Mouse (Mus musculus) cerebellum, postnatal 10 days (tissue): ENCODE results near the gene Dusp1.
A peak's percentile ranks its signal among the peaks of the same experiment; 100 is the strongest.

Experiments
- DNase-seq, 2 experiments: peaks; one replicate each; pipeline ENCODE4 v3.0.0; 2021; ENCODE audit warnings: mixed read lengths in 2 of 2

Gene Dusp1

DNA sequence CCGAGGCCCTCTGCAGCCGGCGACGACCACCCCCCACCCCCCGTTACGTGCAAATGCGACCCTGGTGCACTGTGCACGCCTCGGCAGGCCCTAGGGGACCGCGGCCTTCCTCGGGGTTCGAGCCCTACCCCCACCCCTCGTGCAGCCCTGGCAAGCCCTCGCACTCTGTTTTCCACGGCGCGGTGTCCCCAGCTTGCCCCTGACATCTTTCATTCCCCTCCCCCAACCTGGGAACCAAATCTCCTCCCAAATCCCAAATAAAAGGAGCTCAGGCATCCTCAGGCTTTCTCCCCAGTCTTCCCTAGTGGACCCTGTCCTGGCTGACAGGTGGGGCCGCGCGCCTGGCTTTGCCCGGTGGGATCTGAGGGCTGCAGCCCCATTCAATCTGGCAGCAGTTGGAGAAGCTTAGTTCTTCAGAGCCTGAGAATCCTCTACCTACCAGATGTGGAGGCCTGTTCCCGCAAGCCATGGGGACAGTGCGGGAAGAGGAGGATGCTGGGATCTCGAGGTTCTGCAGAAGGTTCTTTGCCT, at the start of gene Dusp1:
Dusp1 (minus strand) TSS at position 478 of the 531 bp plus-strand sequence.
- DNase-seq = peak in 1 of 2 experiments; percentile 75

DNA sequence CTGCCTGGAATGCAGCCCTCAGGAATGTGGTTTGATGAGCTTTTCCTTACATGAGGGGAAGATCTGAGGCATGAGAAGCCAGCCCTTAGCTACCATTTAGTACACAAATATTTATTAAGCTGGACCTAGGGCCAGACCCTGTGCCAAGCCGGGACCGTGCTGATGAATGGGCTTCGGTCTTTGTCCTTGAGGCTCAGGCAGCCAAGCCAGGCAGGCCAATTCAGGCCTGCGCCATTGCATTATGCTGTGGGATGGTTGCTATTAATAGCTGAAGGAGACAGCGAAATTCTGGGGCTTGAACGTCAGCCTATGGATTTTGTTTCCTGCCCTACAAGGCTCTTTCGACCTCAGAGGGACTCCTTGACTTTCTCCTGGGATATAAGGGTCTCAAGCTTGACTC, 49.4 kb upstream of the Dusp1 start:
- DNase-seq = peak in 1 of 2 experiments; percentile 47

DNA sequence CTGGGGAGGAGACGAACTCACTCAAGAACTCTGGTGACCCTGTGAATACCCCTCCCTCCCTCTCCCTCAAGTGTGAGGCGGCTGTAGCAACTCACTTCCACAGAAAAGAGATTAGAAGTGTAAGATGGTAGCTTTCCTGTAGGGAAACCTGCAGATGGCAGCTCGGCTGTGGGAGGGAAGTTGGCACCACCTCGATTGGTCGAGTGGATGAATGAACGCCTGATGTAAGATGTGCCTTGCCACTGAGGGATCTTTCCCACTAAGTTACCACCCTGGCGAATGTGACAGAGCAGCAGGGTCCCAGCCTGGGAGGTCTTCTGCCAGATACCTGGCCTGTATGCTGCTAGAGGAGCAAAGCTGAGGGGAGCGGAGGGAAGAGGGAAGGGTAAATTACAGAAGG, 47.9 kb upstream of the Dusp1 start:
- DNase-seq = peak; percentile 52 to 58

- no peak for DNase-seq
Measured at GRCm38 (mm10) chr17:26608877-26609276, 46.9 kb upstream of the Dusp1 start.

DNA sequence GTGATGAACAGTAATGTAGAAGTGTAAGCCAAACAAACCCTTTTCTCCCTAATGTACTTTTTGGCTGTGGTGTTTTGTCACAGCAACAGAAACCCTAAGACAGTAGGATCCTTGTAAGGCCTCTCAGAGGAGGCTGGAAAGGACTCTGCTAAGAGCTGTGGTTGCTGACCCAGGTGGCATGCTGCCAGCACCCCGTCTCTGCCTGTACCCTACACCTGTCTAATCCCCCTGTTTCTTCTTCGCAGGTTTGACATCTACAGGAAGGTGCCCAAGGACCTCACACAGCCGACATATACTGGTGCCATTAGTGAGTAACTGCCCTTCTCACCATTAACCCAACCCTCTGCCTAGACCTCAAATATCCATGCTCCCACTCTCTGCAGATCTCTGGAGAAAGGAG, 46.4 kb upstream of the Dusp1 start:
- peak; percentile 41 to 44 for DNase-seq

GRCm38 (mm10) chr17:26606516-26606915, 44.6 kb upstream of the Dusp1 start:
- DNase-seq = no peak

GRCm38 (mm10) chr17:26605636-26606035, 43.7 kb upstream of the Dusp1 start:
- DNase-seq = no peak

- DNase-seq = no peak
Measured at GRCm38 (mm10) chr17:26603311-26603710, 41.4 kb upstream of the Dusp1 start.

DNA sequence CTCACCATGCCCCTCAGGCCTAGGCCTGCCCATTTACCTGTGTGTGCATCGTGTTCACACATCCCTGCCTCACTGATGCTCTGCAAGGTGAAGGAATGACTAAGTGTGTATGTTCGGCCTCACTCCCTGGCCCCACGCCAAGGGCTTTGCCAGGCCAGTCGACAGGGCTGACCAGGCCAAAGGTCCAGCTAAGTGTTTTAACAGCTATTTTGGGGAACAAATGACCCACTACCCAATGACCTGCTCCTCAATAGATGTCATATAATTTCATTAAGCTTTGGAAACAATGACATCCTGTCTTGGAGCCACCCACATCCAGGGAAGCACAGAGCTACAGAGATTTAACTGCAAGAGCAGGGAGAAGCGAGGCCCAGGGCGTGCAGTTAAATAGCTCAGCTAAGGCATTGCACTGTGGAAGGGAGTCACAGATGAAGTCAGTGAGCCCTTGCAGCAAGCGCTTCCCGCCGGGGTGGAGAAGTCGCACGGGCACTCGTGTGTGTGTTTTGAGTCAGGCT, 40.5 kb upstream of the Dusp1 start:
- DNase-seq = peak; percentile 63

GRCm38 (mm10) chr17:26601926-26602325, 40.0 kb upstream of the Dusp1 start:
- no peak for DNase-seq

GRCm38 (mm10) chr17:26601514-26601913, 39.6 kb upstream of the Dusp1 start:
- DNase-seq = no peak

DNA sequence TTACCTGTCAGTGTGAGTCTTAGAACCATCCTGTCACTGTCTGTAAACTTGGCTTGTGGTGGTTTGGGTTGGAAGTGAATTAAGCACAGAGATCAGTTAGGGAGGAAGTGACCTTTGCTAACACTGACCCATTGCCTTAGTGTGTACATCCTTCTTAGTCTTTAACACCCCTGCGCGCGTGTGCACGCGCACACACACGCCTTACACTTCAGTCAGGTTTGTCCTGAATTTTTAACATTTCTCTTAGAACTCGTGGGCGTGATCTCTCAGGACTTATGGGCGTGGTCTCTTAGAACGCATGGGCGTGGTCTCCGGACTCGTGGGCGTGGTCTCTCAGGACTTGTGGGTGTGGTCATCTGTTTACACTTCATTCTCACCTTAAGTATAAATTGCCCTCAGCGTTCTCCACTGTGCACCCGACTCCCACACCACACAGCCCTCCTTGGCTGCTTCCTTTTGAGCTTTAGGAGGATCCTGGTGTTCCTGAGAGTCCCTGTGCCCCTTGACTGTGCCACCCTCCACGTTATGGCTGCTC, 39.1 kb upstream of the Dusp1 start:
- DNase-seq = no peak

DNA sequence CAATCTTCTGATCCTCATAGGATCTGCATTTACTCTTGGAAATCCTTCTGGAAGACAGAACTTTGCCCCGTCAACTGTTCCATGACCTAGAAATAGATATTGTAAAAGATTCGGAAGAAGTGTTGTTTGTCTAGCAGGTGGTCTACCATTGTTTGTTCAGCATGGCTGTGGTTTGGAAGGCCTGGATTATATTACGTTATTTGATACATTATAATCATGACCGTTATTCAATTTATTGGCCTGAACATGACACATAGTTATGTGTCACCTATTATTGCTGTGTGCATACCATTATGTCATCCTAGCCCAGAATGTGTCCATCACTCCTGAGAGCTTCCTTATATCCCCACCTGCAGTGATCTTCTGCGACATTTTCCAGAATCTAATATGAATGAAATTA, 36.9 kb upstream of the Dusp1 start:
- DNase-seq = no peak

GRCm38 (mm10) chr17:26596856-26597481, 35.0 kb upstream of the Dusp1 start:
- DNase-seq = no peak

DNA sequence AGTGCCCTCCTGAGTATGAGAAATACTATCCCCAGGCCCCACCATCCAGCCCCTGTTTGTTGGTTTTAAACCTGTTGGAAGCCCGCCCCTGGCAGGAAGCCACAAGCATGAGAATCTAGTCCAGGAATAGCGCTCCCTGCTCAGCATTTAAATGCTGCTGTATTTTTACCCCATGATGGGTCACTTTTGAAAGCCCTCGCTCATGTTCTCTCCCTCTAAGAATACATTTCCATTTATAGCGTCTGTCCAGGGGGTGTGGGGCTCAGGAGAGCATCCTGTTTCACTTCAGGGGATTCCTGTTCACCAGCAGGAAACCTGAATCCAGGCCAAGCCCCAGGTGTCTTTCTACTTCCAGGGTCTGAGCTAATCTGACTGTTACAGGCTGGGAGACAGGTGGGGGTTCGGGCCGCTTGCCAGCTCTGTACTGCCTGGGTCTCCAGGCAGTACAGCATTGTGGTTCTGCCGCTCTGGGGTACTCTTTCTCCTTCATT, 34.3 kb upstream of the Dusp1 start:
- DNase-seq = peak; percentile 94 to 96

DNA sequence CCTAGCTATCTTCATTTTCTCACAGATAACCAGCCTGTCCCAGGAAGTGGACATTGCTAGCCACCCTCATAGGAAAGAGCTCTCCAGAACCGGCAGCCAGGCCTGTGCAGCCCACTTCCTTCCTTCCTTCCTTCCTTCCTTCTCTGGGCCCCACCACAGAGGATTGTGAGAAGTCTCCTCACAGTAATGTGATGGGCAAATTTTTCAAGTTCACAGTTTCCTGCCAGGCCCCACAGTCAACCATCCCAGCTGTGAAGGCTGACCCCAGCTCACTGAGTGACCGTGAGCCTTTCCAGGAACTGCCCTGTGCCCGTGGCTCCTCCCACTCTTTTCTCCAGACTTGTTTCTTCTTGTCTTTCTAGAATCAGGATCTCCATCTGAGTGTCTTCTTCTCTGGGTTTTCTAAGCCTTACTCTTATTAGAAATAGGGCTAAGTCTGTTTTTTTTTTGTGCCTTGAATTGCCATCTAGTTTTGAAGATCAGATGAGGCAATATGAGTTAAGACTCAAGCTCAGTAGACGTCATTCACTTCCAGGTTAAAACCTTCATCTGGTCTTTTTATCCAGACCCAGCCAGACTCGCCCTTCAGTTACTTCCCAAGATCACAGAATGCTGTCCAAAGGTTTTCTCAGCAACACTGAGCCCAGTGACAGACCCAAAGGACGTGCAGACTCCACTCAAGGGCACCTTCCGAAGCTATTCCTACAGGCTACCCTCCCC, 33.7 kb upstream of the Dusp1 start:
- no peak for DNase-seq

DNA sequence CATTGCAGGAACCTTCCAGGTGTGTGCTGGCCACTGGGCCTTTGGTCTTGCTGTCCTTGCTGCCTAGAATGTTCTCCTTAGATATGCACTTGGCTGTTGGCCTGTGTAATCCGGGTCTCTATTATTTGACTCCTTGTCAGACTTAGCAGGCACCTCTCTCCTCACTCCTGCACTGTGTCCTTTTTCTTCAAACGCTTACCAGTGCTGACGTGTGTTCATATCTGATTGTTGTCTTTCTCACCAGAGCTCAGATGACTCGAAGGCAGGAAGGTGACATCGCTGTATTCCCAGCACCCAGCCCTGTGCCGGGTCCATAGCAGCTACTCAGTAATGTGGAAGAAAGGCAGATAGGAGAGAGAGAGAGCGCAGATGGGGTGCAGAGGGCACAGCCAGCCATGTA, 33.0 kb upstream of the Dusp1 start:
- no peak for DNase-seq

DNA sequence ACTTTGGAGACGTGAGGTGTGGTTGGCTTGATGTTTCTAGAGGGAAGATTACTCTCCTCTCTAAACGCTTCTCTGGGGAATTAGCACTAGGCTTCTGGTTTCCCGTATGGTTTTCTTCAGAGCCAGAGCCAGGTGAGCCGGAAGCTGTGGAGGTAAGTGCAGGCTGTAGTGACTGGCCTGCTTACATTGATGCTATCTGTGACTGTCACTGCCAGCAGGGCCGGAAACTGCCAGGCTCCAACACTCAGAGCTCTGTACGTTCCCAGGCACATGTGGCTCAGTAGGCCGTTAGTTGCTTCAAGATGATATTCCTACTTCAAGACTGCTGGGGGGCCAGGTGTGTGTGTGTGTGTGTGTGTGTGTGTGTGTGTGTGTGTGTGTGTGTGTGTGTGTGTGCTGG, 32.2 kb upstream of the Dusp1 start:
- DNase-seq = no peak

DNA sequence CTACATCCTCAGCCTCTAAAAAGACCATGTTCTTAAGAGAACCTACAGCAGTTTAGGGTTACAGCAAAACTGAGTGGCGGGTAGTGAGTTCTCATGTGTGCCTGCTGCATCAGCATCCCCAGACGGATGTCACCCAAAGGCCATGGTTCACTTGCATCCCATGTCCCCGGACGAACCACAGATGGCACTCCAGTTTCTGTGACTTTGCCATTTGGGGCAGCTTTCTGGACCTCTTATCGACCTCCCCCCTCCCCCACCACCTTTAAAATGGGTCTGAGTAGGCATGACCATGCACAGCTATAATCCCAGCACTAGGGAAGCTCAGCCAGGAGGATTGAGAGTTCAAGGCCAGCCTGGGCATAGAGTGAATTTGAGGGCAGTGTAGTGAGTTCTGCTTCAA, 31.3 kb upstream of the Dusp1 start:
- DNase-seq = no peak

- no peak for DNase-seq
Measured at GRCm38 (mm10) chr17:26592510-26592909, 30.6 kb upstream of the Dusp1 start.

- DNase-seq = no peak
Measured at GRCm38 (mm10) chr17:26587961-26588487, 26.1 kb upstream of the Dusp1 start.

DNA sequence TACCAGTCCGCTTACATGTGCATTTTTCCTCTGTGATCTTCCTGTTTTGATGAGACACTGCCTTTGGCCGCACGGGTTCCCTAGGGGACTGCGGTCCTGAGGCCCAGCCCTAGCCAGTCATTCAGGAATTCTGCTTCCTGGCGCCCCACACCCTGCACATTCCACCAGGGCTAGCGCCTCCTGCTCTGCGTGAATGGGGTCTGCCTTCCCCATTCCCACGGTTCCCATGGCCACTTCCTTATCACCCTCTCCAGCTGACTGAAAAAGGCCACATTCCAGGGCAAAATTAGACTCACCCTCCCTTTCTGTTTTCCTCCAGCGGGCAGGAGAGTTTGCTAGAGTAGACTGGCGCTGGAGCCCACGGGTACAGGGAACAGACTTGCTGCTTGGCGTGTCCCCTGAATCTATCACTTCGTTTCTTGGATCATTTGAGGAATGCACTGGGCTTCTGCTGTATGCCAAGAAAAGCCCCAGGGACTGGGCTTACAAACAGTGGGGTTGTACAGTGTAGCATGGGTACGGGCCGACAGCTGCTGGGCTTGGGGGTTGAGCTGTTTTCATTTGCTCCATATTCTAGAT, 22.7 kb upstream of the Dusp1 start:
- DNase-seq = peak; percentile 59 to 69

DNA sequence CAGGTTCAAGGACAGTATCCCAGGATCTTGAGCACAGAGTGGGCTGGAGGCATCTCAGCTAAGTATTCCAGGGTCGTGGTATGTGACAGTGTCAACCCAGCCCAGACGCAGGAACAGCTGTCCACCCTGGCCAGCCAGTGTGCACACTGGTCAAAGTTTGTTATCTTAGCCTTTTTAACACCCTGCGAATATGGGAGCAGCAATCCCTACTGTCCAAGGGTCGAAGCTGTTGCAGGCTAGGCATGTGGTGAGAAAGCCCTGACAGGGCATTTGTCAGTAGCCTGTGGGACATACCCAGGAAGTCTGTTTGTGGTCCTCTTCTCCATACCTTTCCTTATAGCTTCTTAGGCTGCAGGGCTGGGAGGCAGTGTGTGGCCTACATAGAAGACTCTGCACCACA, 22.1 kb upstream of the Dusp1 start:
- DNase-seq = no peak
